Mouse (Mus musculus): ENCODE data around the gene Pabpc1l.
"Not testable (repeated sequence)": the region's sequence is repeated elsewhere in the genome, so short reads cannot be mapped to it uniquely, and the experiment has no call there.

Pabpc1l gene

GRCm38 (mm10) chr2:164036520-164037019, 11.3 kb downstream of the Pabpc1l start:
- DNase-seq (ENCODE audit: low spot score): no peak

DNA sequence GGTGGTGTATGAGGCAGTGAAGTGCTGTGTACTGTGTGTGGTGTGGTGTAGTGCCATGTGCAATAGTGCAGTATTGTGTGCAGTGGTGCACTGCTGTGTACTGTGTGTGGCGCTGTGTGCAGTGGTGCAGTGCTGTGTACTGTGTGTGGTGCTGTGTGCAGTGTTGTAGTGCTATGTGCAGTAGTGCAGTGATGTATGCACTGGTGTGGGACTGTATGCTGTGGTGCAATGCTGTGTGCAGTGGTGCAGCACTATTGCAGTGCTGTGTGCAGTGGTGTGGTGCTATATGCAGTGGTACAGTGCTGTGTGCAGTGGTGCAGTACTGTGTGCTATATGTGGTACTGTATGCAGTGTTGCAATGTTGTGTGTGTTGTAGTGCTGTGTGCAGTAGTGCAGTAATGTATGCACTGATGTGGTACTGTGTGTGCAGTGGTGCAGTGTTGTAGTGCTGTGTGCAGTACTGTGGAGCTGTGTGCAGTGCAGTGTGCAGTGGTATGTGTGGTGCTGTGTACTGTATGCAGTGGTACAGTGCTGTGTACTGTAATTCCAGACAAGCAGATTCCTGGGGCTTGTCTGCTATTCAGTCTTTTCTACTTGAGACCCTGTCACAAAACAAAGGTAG, 13.3 kb downstream of the Pabpc1l start:
- DNase-seq (ENCODE audit: low spot score): no peak

- DNase-seq (ENCODE audit: low spot score): no peak
Observed at GRCm38 (mm10) chr2:164040949-164041348, 15.7 kb downstream of the Pabpc1l start.

- no peak for DNase-seq (ENCODE audit: low spot score)
Observed at GRCm38 (mm10) chr2:164041523-164041922, 16.3 kb downstream of the Pabpc1l start.

DNA sequence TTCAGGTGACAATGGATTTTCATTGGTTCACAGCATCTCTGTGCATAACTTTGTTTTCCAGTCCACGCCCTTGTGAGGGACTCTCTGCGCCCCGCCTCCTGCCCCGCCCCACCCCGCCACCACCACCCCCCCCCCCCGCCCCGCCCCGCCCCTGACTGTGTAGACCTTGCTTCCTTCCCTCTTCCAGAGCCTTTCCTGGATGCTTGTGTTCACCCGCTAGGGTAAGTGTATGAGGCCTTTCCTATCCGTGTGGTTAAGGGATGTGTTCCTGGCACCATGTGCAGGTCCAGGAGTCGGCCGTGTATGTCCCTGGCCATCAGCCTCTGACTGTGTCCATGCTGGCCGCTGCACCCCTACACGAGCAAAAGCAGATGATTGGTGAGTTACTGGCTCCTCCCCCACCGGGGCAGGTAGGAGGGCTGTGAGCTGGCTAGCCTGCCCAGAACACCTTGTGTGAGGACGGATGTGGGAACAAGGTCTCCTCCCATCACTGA, 22.0 kb downstream of the Pabpc1l start:
- DNase-seq (ENCODE audit: low spot score): no peak

GRCm38 (mm10) chr2:164053767-164054166, 28.5 kb downstream of the Pabpc1l start:
- DNase-seq (ENCODE audit: low spot score): no peak

DNA sequence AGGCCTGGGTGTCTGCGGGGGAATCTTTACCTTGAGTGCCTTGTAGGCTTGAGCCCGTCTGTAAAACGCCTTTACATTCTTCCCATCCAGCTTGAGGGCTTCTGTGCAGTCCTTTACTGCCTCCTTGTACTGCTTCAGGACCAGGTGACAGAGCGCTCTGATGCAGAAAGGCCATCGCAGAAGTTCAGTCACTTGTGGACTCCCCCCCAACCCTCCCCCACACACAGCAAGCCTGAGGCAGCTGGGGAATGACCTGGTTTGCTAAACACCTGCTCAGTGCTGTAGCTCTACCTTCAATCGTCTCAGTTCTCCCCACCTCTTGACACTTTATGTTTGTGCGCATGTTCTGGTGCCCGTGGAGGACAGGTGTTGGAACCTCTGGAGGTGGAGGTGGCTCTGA, 29.4 kb downstream of the Pabpc1l start:
- no peak for DNase-seq (ENCODE audit: low spot score)

GRCm38 (mm10) chr2:164059634-164060235, 34.5 kb downstream of the Pabpc1l start:
- no peak for DNase-seq (ENCODE audit: low spot score)

DNA sequence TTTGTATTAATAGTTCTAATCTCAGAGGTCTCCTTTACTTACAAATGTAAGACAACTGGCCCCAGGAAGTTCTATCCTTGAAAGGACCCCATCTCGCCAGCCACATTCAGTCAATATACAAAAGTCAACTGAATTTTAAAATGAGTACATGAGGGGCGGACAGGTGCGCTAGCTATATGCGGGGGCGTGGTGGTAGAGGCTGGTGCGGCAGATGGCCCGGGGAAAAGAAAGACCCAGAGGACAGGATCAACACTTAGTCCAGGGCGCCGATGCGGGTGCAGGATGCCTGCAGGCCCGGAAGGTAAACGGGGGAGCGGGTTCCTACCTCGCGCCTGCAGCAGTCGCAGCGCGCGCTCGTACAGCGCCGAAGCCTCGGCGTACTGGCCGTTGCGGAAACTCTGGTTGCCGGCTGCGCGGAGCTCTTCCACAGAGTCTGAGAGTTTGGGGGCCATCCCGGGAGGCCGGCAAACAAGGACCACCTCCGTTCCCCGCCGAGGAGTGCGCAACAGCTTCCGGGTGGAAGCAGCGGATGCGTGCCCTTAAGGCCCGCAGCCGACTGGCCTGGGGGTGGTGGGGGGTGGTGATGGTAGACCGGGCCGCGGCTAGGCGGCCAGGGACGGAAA, 45.0 kb downstream of the Pabpc1l start, which contains the start of gene Stk4:
Stk4 (plus strand) TSS at position 181 of the 623 bp plus-strand sequence.
- peak; percentile 39 for DNase-seq (ENCODE audit: low spot score)

DNA sequence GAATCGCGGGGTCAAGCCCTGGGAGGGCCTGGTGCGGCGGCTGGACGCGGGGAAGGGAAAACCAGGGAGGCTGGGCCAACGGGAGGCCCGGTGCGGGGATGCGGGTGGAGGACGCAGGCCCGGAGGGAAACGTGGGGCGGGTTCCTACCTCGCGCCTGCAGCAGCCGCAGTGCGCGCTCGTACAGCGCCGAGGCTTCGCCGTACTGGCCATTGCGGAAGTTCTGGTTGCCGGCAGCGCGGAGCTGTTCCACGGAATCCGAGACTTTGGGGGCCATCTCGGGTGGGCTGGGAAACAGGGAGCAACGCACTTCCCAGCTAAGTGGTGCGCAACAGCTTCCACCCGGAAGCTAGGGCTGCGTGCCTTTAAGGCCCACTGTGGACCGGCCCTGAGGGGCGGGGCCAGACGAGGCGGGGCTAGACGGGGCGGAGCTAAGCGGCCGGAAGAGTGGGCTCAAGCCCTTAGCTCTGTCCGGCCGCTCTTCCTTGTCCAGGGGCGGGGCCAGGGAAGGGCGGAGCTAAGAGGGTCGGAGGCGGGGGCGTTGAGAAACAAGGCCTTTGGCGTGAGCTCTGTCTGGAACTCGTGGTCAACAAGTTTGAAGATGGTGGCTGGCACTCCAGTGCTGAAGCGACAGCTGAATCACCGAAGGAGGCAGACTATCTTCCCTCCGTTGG, 45.7 kb downstream of the Pabpc1l start, which contains the start of gene Tomm34:
Tomm34 (minus strand) TSS at position 405 of the 672 bp plus-strand sequence.
- DNase-seq (ENCODE audit: low spot score): peak; percentile 90

- DNase-seq (ENCODE audit: low spot score): not testable (repeated sequence)
Observed at GRCm38 (mm10) chr2:164071437-164071820, 46.2 kb downstream of the Pabpc1l start.

GRCm38 (mm10) chr2:164072109-164072508, 46.9 kb downstream of the Pabpc1l start:
- DNase-seq (ENCODE audit: low spot score): no peak

DNA sequence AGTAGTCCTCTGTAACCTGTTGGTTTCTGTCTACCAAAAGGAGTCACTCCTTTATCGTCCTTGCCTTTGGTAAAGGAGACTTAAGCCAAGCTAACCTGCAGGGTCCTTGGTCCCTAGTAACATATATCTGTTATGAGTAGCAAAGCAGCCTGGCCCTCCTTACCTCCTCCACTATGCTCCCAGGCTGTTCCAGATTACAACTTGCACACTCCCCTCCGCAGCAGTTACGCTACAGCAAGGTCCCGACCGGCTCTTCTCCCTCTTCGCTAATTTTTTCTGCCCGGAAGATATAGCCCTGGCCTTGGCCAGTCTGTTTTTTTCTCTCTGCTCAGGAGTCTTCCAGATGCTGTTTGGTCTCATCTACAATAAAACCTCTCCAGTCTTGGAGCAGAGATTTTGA, 47.9 kb downstream of the Pabpc1l start:
- no peak for DNase-seq (ENCODE audit: low spot score)

DNA sequence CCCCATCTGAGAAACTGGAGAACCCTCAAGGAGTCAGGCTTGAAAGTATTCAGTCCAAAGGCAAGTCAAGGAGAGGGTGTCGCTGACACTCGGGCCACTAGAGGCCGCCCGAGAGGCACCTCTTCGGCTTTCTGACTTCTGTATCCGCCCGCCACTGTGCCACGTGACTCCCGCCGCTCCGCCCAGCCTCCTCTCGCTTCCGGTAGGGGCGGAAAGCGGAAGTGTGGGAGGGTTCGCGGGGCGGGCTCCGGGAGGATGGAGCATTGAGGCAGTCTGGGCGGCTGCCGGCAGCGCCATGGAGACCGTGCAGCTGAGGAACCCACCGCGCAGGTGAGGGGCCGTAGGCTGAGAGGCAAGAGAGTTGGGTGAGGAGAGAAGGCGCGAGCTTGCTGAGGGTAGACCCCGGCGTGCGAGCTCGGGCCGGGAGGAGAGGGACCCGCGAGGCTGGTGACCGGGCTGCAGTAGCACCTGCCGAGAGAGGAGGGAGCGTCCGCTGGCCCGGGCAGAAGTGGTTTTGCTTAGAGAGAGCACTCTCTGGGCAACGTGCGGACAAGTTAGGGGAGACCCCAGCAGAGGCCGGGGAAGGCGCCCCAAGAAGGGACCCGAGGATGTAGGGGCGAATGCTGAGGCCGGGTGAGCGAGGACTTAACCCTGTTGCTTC, 48.8 kb downstream of the Pabpc1l start:
- DNase-seq (ENCODE audit: low spot score): peak; percentile 98

GRCm38 (mm10) chr2:164075088-164075487, 49.8 kb downstream of the Pabpc1l start:
- no peak for DNase-seq (ENCODE audit: low spot score)

- no peak for DNase-seq (ENCODE audit: low spot score)
Observed at GRCm38 (mm10) chr2:164076874-164077425, 51.7 kb downstream of the Pabpc1l start.

DNA sequence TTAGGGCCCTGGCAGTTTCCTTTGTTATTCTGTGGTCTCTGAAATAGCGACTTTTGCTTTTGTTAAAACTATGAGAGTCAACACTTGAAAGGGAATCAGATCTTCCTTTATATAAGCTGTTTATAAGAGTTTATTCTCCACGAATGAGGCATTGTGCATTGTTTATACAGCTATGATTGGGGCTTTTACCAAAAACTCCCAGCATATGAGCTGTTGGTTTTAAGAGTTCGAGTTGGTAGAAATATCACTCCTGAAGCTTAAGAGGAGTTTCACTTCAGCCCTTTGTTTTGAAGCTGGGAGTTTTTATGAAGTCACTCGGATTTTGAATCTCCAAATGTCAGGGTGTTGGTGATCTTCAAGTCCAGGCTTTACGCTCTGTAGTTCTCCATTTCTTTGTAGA, 52.6 kb downstream of the Pabpc1l start:
- DNase-seq (ENCODE audit: low spot score): no peak

DNA sequence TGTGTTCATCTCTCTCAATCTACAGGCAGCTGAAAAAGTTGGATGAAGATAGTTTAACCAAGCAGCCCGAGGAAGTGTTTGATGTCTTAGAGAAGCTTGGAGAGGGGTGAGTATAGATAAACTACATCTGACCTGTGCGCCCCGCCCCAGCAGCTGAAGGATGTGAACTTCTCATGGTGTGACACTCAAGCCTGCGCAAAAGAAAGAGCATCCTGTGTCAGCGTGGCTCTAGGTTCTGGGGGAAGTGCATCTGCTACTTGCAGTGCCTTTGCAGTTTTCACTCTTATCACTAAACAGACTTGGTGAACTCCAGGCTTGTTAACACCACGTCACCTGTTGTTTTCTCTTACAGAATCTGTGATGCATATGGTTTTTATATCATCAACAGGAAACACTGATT, 54.2 kb downstream of the Pabpc1l start:
- DNase-seq (ENCODE audit: low spot score): no peak

DNA sequence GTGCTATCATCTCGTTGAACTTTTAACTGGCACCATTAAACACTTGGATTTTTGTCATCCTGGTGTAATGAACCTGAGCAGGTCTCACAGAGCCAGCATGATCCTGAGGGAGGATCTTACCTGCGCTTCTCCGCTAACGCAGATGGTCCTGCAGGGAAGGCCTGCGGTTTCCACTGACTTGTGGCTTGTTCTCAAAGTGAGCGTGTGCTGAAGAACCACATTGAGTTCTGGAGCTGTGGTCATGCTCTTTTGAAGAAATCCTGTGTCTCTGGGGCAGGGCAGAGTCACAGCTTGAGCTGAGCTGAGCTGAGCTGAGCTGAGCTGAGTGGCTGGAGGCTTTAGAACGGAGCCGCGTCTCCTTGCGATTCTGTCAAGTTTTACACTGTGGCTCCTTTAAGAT, 56.3 kb downstream of the Pabpc1l start:
- no peak for DNase-seq (ENCODE audit: low spot score)

GRCm38 (mm10) chr2:164082175-164082574, 56.9 kb downstream of the Pabpc1l start:
- DNase-seq (ENCODE audit: low spot score): no peak

DNA sequence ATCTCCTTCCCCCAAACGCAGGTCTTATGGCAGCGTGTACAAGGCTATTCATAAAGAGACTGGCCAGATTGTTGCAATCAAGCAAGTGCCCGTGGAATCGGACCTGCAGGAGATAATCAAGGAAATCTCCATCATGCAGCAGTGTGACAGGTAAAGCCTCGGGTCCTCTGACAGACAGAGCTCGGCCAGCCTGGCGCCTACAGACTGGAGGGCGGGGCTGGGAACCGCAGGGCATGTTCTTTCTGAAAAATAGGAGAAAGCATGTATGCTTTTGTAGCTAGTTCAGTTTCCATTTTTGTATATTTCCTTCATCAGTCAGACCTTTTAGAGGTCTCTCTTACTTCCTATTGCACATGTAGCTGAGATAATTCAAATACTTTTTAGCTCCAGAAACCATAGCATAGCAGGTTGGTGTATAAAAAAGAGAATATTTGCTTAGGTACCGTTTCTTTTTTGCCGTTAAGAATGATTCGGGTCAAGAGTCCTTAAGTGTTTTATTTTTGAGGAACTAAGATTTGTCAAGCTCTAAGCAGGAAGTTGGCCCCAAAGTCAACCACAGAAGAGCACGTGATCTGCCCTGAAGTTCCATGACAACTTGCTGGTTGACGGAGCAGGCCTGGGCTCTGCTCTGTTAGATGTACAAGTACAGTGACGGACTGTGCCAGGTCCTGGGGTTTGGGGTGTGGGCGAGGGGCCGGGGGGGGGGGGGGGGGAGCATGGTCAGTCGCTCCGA, 58.5 kb downstream of the Pabpc1l start:
- peak; percentile 40 for DNase-seq (ENCODE audit: low spot score)

Data from layer of hippocampus, adult 11-12 months (tissue).